Mouse (Mus musculus) spleen, adult 12 weeks (tissue): ENCODE measurements around the gene B4galt3.
"Not testable (repeated sequence)": the region's sequence is repeated elsewhere in the genome, so short reads cannot be mapped to it uniquely, and the experiment has no call there.

Experiments used
- DNase-seq: peaks from one replicate; pipeline ENCODE4 v3.0.0; 2022; ENCODE audit warnings: low spot score

The B4galt3 gene

DNA sequence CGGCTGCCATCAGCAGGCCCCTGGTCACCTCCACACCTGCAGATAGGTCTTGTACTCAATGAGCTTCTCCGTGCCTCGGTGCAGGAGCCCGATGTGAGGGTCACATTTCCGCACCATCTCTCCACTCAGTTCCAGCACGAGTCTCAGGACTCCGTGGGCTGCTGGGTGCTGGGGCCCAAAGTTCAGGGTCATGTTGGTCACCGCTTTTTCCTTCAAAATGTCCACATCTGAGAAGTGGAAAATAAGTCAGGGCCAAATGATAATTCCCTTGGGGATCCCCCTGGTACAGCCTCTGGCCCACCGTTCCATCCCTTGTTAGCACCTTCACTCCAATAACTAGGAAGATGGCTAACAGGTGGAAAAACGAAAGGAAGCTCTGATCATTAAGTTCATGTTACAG, 29.2 kb upstream of the B4galt3 start:
- DNase-seq: no peak

DNA sequence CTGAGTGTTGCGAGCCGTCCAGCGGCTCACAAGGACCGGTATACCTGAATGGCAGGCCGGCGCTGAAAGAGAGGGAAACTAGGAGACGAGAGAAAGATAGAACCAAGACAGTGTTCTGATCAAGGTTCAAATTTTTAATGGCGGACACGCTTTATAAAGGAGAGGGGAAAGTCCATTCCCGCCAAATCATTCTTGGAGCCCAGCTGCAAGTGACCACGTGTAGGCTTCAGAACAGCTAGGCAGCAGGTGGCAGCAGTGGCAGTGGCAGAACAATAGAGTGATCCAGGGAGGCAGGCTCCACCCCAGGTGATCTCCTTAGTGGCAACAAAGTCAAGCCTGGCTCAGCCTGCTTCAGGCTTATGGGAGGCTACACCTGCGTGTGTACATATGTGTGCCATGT, 28.2 kb upstream of the B4galt3 start:
- not testable (repeated sequence) for DNase-seq

DNA sequence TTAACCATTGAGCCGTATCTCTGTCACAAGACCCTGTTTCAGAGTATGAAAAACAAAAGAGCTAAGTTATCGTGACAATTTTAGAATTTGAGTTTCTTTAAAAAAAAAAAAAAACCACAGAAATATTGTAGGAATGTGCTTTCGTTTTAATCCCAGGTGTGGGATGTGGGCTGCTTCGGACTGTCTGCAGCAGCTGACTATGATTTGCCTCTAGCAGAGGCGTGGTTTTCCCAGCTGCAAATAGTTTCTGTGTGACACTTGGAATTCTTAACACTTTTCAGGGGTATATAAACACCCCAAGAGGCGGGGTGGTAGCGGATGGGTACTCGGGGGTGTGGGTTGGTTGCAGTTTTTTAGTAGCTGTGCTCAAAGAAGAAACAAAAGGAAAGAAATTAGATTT, 24.8 kb upstream of the B4galt3 start:
- DNase-seq: no peak

GRCm38 (mm10) chr1:171246709-171247452, 23.2 kb upstream of the B4galt3 start:
- peak; percentile 93 for DNase-seq

GRCm38 (mm10) chr1:171247453-171247841, 22.7 kb upstream of the B4galt3 start:
- no peak for DNase-seq

DNA sequence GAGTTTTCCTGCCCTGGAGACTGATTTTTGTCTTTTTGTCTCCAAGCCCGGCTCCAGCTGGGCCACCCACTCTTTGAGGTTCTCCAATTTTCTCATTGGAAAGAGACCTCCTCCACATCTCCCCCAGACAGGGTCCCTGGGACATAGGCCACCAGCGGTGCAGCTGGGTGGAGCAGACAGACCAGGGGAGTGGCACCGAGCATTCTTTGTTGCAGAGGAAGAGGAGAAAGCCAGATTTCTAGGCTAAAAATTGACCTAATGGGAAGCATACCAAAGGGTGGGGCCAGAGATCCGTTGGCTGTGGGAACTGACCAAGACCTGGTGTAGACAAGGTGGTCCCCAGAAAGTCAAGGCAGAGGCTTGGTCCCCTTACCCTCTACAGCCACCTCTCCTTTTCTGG, 22.2 kb upstream of the B4galt3 start:
- DNase-seq: no peak

DNA sequence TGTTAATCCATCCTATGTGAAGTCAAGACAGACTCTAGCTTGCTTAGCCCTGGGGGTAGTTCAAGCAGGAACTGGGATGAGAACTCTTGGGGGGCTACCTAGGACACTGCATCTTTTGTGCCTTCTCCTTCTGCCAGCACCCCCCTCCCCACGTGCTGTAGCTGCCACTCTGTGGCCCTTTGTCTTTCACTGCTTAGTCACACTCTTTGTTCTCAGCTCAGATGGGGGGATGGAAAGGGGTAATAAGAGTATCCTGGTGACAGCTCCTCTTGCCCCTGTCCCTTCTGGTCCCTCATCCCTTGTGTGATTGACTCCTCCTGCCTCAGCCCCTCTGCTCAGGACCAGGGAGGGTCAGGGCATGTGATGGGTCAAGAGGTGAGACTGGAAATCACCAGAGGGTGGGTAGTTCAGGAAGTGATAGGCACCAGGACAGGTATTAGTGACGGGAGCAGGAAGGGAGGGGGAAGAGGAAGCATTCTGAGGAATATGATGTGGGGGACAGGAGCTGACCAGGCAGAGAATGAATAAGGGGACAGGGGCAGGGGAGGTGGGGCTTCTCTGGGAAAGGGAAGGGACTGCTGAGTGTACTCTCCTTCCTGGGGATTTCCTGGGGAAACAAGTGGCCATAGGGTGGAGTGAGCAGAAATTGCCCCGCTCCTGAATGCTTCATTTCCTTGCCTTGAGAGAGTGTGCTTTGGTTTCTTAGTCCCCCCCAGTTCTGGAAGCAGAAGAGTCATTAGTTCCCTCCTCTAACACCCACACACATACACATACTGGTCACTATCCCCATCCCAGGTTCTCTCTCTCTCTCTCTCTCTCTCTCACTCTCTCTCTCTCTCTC, 21.5 kb upstream of the B4galt3 start:
- DNase-seq: no peak

- DNase-seq: no peak
Measured at GRCm38 (mm10) chr1:171249913-171250600, 20.1 kb upstream of the B4galt3 start, which contains the start of gene Adamts4. Gene Adamts4, plus strand, starts transcription at chr1:171250421.

GRCm38 (mm10) chr1:171250680-171251593, 19.2 kb upstream of the B4galt3 start, which contains the start of gene Ndufs2:
Gene Ndufs2, minus strand, starts transcription at chr1:171251388.
- DNase-seq: no peak

DNA sequence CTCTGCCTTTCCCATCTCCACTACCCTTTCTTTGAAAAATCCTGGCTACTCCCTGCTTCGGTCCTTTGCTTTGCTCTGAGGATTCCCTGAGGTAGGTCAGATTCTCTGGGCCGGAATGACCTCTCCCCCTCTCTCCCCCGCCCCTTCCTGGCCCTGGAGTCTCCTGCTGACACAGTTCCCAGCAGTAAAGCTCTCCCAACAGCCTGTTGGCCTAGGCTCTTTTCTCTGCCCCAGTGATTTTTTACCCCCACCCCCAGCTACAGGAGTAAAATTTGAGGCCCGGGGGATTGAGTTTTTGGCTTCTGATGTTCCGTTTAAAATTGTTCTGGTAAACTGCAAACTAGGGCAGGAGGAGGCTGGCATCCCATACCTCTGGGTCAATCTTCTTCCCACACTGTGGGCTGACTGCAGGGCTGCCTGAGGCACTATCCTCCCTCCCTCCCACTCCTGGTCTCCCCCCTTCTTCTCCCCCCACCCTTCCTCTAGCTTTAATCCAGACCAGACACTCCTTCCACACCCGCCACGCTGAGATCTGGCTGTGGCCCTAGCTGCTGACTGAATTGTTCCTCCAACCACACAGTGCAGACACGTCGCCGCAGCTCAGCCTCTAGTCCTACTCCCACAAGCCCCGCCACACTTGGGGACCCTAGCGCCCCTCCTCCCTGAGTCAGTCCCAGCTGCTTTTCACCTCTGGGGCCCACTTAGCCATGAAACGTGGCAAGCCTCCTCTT, 18.4 kb upstream of the B4galt3 start:
- DNase-seq: no peak

GRCm38 (mm10) chr1:171252415-171252814, 17.7 kb upstream of the B4galt3 start:
- DNase-seq: no peak

DNA sequence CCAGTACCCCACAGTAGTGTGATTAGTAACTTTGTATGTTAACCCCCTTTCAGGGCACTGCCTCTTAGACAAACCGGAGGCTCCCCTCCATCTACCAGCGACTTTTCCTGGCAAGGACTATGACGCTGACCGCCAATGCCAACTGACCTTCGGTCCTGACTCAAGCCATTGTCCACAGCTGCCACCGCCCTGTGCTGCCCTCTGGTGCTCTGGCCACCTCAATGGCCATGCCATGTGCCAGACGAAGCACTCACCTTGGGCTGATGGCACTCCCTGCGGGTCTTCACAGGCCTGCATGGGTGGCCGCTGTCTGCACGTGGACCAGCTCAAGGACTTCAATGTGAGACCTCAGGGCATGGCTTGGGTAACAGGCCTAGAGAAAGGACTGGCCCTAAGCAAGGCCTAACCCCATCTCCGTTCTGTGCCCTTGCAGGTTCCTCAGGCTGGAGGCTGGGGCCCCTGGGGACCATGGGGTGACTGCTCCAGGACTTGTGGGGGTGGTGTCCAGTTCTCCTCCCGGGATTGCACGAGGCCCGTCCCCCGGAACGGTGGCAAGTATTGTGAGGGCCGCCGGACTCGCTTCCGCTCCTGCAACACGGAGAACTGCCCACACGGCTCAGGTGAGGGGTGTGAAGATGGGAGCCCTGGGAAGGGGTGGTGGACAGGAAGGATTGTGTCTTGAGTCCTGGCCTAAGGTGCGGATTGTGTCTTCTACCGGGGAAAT, 13.9 kb upstream of the B4galt3 start:
- DNase-seq: no peak

GRCm38 (mm10) chr1:171256937-171257548, 13.1 kb upstream of the B4galt3 start:
- DNase-seq: peak; percentile 32

DNA sequence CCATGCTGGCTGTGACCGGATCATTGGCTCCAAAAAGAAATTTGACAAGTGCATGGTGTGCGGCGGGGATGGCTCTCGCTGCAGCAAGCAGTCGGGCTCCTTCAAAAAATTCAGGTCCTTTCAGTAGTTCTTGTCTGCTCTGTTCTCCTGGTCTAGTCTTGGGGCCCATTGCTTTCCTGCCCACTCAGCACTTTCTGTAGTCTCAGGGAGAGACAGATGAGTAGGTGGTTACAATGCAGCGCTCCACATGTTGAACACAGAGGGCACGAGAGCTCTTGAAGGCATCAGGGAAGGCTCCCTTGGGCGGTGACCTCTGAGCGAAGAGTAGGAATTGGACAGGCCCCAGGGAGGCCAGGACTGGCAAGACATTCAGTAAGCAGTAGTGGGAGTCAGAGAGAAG, 12.3 kb upstream of the B4galt3 start:
- no peak for DNase-seq

GRCm38 (mm10) chr1:171258921-171259320, 11.2 kb upstream of the B4galt3 start:
- DNase-seq: no peak

- no peak for DNase-seq
Measured at GRCm38 (mm10) chr1:171260316-171260715, 9.8 kb upstream of the B4galt3 start.

DNA sequence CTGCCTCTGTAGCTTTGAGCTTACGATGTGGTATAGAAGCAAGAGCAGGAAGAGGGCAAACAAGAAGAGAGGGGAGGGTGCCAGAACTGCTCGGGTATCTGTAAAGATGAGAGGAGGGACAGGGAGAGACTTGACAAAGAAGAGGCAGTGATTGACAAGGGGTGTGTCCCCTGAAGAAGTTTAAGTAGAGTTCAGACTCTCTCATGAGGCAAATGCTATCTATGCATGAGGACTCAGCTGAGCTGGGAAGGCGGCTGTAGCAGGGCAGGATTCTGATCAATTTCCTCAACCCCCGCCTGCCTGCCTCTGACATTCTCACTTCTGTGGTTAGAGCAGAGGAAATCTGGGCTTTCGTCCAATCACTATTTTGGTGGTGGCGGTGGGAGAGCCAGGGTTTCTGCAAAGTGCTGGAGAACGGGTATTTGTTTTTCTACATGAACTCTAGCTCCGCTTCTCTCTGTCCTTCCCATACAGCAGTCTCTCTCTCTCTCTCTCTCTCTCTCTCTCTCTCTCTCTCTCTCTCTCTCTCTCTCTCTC, 7.5 kb upstream of the B4galt3 start:
- no peak for DNase-seq

DNA sequence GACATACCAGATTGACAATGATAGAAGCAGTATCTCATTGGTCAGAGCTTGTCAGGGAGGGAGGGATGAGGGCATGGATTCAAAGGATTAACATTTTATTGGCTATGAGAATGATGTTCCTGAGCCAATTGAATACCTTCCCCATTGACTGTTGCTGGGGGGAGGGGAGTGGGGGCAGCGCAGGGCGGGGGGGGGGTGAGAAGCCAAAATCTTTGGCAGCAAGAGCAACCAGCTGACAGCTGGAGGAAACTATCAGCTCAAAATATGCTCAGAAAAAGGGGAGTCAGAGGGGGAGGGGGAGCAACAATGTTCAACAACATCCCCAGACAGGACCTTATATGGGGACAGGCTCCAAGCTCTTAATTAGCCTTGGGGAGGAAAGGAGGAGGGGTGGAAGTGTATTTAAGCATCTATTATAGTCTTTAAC, 6.9 kb upstream of the B4galt3 start:
- no peak for DNase-seq
